Mouse (Mus musculus) embryonic facial prominence, embryonic 11.5 days (tissue): ENCODE measurements around the gene Ttc27. TPM values are rescaled to one million over a fixed set of nuclear protein-coding genes. Genes with fewer than 3 reads are reported as not detected.

ENCODE experiments used
- ATAC-seq: fragments of 200-750 bp; cut with Nextera tagmentation; replicated peaks from 2 replicates; pipeline ENCODE4 v1.8.0; 2017; ENCODE audit warnings: low read depth; ENCODE audit not compliant: insufficient number of reproducible peaks, low FRiP score, low TSS enrichment
- DNase-seq: peaks from one replicate; pipeline ENCODE4 v3.0.0-alpha.2; 2015; ENCODE audit warnings: low spot score
- H3K27ac ChIP-seq: fragments of 300-500 bp; sonication (generic); replicated peaks from 2 replicates; pipeline ENCODE4 v1.5.1; 2014; ENCODE audit warnings: mild to moderate bottlenecking, low read depth, low read length, control low read depth
- H3K27me3 ChIP-seq: fragments of 300-500 bp; sonication (generic); 2 replicates; pipeline ENCODE4 v1.6.1; 2014; ENCODE audit warnings: mild to moderate bottlenecking, low read length, moderate library complexity, mixed read lengths; ENCODE audit not compliant: control insufficient read depth, insufficient read depth
- H3K36me3 ChIP-seq: fragments of 300-500 bp; sonication (generic); replicated peaks from 2 replicates; pipeline ENCODE4 v1.6.1; 2014; ENCODE audit warnings: low read depth, mild to moderate bottlenecking, low read length, moderate library complexity, mixed read lengths; ENCODE audit not compliant: control insufficient read depth, insufficient read depth
- H3K4me1 ChIP-seq: fragments of 300-500 bp; sonication (generic); 2 replicates; pipeline ENCODE4 v1.6.1; 2014; ENCODE audit warnings: low read length, mixed read lengths; ENCODE audit not compliant: control insufficient read depth, insufficient read depth
- H3K4me2 ChIP-seq: fragments of 300-500 bp; sonication (generic); 2 replicates; pipeline ENCODE4 v1.6.1; 2014; ENCODE audit warnings: low read depth, mild to moderate bottlenecking, control low read depth, low read length, moderate library complexity
- H3K4me3 ChIP-seq: fragments of 300-500 bp; sonication (generic); 2 replicates; pipeline ENCODE4 v1.5.1; 2014; ENCODE audit warnings: low read depth, low read length, control low read depth
- H3K9ac ChIP-seq: fragments of 300-500 bp; sonication (generic); replicated peaks from 2 replicates; pipeline ENCODE4 v1.6.1; 2014; ENCODE audit warnings: mild to moderate bottlenecking, control low read depth, low read length
- H3K9me3 ChIP-seq: fragments of 300-500 bp; sonication (generic); replicated peaks from 2 replicates; pipeline ENCODE4 v1.6.1; 2016; ENCODE audit warnings: mild to moderate bottlenecking, low read length, inconsistent platforms, mixed read lengths; ENCODE audit not compliant: control insufficient read depth
- whole genome bisulfite sequencing: fragments of 180-500 bp; shearing (Covaris S2); extraction: QIAGEN DNeasy Blood & Tissue Kit; methylation state at CpG from one replicate; pipeline ENCODE4 v1.1.7; 2014; 5-methylcytosine and 5-hydroxymethylcytosine counted together
- polyA plus RNA-seq: library from polyadenylated mRNA; unstranded; fragments of >200 nt; fragmentation: Nextera tagmentation; extraction: Ambion mirVana; gene quantifications from 2 replicates; pipeline ENCODE4 v1.2.1, GENCODE M21; 2014

Ttc27 gene
- polyA plus RNA-seq, 1 experiment from 2014 or later = 35.4 TPM

DNA sequence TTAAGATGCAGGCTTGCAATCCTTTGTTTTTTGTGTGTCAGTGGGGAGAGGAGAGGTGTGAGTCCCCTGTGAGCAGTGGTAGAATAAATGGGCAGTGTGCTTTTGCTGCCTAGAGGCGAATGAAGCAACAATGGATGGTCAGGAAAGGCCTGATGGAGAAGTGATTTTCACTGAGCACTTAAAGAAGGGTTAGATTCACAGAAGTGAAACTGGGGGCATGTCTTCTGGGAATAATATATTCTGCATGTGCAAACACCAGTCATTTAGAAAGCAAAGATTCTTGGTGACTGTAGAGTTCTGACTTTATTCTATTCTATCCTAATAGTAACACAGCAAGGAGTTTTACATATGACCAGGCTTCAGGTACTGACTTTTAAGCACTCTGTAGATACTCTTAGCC is 90.8 kb downstream of the Ttc27 start:
- Histone ChIP-seq H3K4me1 (no peaks in the 10 kb centered on the region), H3K4me3 (no peak overlapping the region), H3K27me3 (no peaks in the 10 kb centered on the region), H3K27ac (no peak overlapping the region), H3K36me3 (no peaks in the 10 kb centered on the region), H3K9ac (no peak overlapping the region), H3K4me2 (no peak overlapping the region), H3K9me3 (no peaks in the 10 kb centered on the region)
- WGBS = 73% methylated on average over 1 of the region's 1 CpGs
- no peak for DNase-seq
- ATAC-seq = no peak

DNA sequence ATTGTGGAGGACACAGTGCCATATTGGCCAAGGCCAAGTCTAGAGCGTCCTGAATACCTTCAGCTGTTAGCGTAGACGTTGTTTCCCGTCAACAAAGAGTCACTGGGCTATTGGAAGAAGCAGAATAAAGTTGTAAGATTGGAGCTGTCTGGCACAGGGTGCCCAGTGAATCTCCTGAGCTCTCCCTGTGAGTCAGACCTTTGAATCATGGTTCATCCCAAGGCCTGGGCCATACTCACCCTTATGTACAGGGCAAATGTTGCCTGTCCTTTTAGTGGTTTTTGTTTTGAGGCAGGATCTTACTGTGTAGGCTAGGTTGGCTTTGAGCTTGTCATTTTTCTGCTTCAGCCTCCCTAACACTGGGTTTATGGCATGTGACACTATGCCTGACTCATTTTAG is 91.4 kb downstream of the Ttc27 start:
- no peak for ATAC-seq
- H3K27me3 ChIP-seq = no peaks in the 10 kb centered on the region
- 93% methylated on average over 4 of the region's 4 CpGs for WGBS
- H3K9ac ChIP-seq = no peak overlapping the region
- H3K9me3 ChIP-seq = no peaks in the 10 kb centered on the region
- no peaks in the 10 kb centered on the region for H3K36me3 ChIP-seq
- no peak overlapping the region for H3K27ac ChIP-seq
- no peaks in the 10 kb centered on the region for H3K4me1 ChIP-seq
- DNase-seq = no peak
- no peak overlapping the region for H3K4me2 ChIP-seq
- H3K4me3 ChIP-seq = no peak overlapping the region

- Histone ChIP-seq H3K36me3 (no peaks in the 10 kb centered on the region), H3K27ac (no peak overlapping the region), H3K4me2 (no peak overlapping the region), H3K4me3 (no peak overlapping the region), H3K9me3 (no peaks in the 10 kb centered on the region), H3K4me1 (no peaks in the 10 kb centered on the region), H3K9ac (no peak overlapping the region), H3K27me3 (no peaks in the 10 kb centered on the region)
- WGBS = 54% methylated on average over 3 of the region's 3 CpGs
- DNase-seq = peak; percentile 79
- ATAC-seq = 0 out of 2 replicates have a peak, but pooled peaks have one; percentile 59
Measured at GRCm38 (mm10) chr17:74810892-74811625, 93.5 kb downstream of the Ttc27 start.

GRCm38 (mm10) chr17:74819711-74820110 is 102.2 kb downstream of the Ttc27 start:
- Histone ChIP-seq H3K9me3 (no peaks in the 10 kb centered on the region), H3K9ac (no peak overlapping the region), H3K4me3 (no peak overlapping the region), H3K4me2 (no peak overlapping the region), H3K27me3 (no peaks in the 10 kb centered on the region), H3K4me1 (no peaks in the 10 kb centered on the region), H3K36me3 (no peaks in the 10 kb centered on the region), H3K27ac (no peak overlapping the region)
- ATAC-seq (no peak), DNase-seq (no peak)
- 85% methylated on average over 2 of the region's 2 CpGs for WGBS

- H3K27ac ChIP-seq = no peak overlapping the region
- ATAC-seq (no peak), DNase-seq (no peak)
- no peaks in the 10 kb centered on the region for H3K9me3 ChIP-seq
- H3K4me2 ChIP-seq = no peak overlapping the region
- H3K27me3 ChIP-seq = no peaks in the 10 kb centered on the region
- WGBS = 91% methylated on average over 2 of the region's 2 CpGs
- H3K4me1 ChIP-seq = no peaks in the 10 kb centered on the region
- H3K36me3 ChIP-seq = no peaks in the 10 kb centered on the region
- no peak overlapping the region for H3K9ac ChIP-seq
- no peak overlapping the region for H3K4me3 ChIP-seq
Measured at GRCm38 (mm10) chr17:74830851-74831250, 113.3 kb downstream of the Ttc27 start.

DNA sequence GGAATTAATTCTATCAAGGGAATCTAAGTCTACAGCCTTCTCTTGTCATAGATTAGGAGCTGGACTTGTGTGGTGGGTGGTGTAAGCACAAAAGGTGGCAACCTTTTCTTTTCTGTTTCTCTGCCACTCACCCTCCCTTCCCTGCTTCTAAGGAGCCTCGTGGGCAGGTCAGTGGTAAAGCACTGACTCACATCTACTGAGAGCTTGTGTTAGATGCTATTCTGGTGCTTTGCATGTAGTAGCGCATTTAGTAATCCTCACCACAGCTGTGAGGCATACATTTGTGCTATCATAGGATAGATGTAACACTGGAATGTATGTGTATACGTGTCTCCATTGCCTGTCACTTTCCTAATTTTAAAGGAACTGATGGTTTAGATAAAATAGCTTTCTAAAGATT is 124.2 kb downstream of the Ttc27 start:
- 85% methylated on average over 3 of the region's 3 CpGs for WGBS
- ATAC-seq = no peak

DNA sequence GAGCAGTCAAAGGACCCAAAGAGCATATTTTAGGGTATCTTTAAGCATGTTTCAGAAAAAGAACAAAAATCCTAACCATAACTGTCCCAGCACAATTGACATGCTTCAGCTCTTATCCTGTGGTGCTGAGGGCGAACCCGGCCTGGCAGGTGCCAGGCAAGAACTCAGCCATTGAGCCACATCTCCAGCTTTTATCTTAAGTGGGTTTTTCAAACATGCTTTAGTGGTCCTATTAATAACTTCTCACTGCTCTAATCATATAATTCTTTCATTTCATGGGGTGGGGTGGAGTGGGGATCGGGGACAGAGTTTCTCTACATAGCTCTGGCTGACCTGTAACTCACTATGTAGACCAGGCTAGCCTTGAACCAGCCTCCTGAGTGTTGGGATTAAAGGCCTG is 125.1 kb downstream of the Ttc27 start:
- DNase-seq (no peak), ATAC-seq (no peak)
- Histone ChIP-seq H3K9me3 (no peaks in the 10 kb centered on the region), H3K36me3 (no peaks in the 10 kb centered on the region), H3K4me1 (no peaks in the 10 kb centered on the region), H3K4me2 (no peak overlapping the region), H3K9ac (no peak overlapping the region), H3K27ac (no peak overlapping the region), H3K4me3 (no peak overlapping the region), H3K27me3 (no peaks in the 10 kb centered on the region)
- 98% methylated on average over 3 of the region's 3 CpGs for WGBS

More for the DNA sequence above, 124.2 kb downstream of the Ttc27 start:
- Histone ChIP-seq H3K36me3 (no peaks in the 10 kb centered on the region), H3K9me3 (no peaks in the 10 kb centered on the region), H3K27me3 (no peaks in the 10 kb centered on the region), H3K4me1 (no peaks in the 10 kb centered on the region), H3K4me3 (no peak overlapping the region), H3K27ac (no peak overlapping the region), H3K4me2 (no peak overlapping the region), H3K9ac (no peak overlapping the region)
- no peak for DNase-seq

- H3K27me3 ChIP-seq = no peaks in the 10 kb centered on the region
Measured at GRCm38 (mm10) chr17:74843486-74843885, 126.0 kb downstream of the Ttc27 start.

More at GRCm38 (mm10) chr17:74843486-74843885, 126.0 kb downstream of the Ttc27 start:
- ATAC-seq = no peak
- Histone ChIP-seq H3K4me1 (no peaks in the 10 kb centered on the region), H3K36me3 (no peaks in the 10 kb centered on the region), H3K4me2 (no peak overlapping the region), H3K27ac (no peak overlapping the region), H3K4me3 (no peak overlapping the region), H3K9ac (no peak overlapping the region), H3K9me3 (no peaks in the 10 kb centered on the region)
- WGBS = 90% methylated on average over 6 of the region's 6 CpGs
- no peak for DNase-seq
